29 mouse cellular contexts compared by ENCODE assay signal in genomic region chr4:150973264-150973663, GRCm38 (mm10). TPM values are rescaled to one million over a fixed set of nuclear protein-coding genes. Genes with fewer than 3 reads are reported as not detected.
DNase-seq lines count a peak whose midpoint lies in the region; ATAC-seq and TF ChIP-seq lines count a peak whose summit lies in the region.
"Had no signal": no experiment of that assay in that cellular context is flagged by ENCODE, and none has a peak within 500 bp of the region (broad histone marks: within the 10 kb centered on the region; RNA-seq: fewer than 3 reads in every experiment).

No protein-coding gene starts in this region.

- H3K9ac ChIP-seq in forebrain, postnatal 0 days, result no peak overlapping the region
- H3K9ac ChIP-seq: embryonic facial prominence, embryonic 12.5 days; heart, embryonic 12.5 days; hindbrain, embryonic 13.5 days; limb, embryonic 12.5 days; liver, embryonic 13.5 days; lung, embryonic 14.5 days; neural tube, embryonic 12.5 days had no signal

- DNase-seq in right cerebral cortex, adult 18-20 months, result peak; percentile 25
- no peak for DNase-seq in right cerebral cortex, adult 2 months (ENCODE audit: low spot score in 2 of 2)
- DNase-seq in Patski (ENCODE audit: low read depth, low spot score), result no peak
- DNase-seq in adrenal gland, postnatal 25 days, result peak; percentile 75
- no peak for DNase-seq in heart, adult 8-10 months (ENCODE audit: low spot score)
- no peak for DNase-seq in forebrain, postnatal 0 days
- DNase-seq: cerebellum, adult 9-11 months; heart, postnatal 14 days; kidney, adult 2 months; kidney, postnatal 10 days; liver, embryonic 13.5 days; lung, embryonic 14.5 days; lung, postnatal 4 days; thymus, adult 18-20 months; thymus, postnatal 4 days had no signal

- no peak overlapping the region for H3K4me3 ChIP-seq in forebrain, postnatal 0 days (ENCODE audit: low read depth, low read length)
- H3K4me3 ChIP-seq: embryonic facial prominence, embryonic 12.5 days; erythroblast, embryonic 14.5 days; heart, embryonic 12.5 days; hindbrain, embryonic 13.5 days; layer of hippocampus, adult 2 months; limb, embryonic 12.5 days; liver, embryonic 13.5 days; neural tube, embryonic 12.5 days had no signal

- H3K36me3 ChIP-seq in forebrain, postnatal 0 days (ENCODE audit: insufficient read depth), result no peaks in the 10 kb centered on the region
- H3K36me3 ChIP-seq: embryonic facial prominence, embryonic 12.5 days; heart, embryonic 12.5 days; hindbrain, embryonic 13.5 days; limb, embryonic 12.5 days; liver, embryonic 13.5 days; neural tube, embryonic 12.5 days had no signal

- no peaks in the 10 kb centered on the region for H3K27me3 ChIP-seq in Patski
- no peaks in the 10 kb centered on the region for H3K27me3 ChIP-seq in forebrain, postnatal 0 days (ENCODE audit: insufficient read depth, low read length)
- H3K27me3 ChIP-seq: embryonic facial prominence, embryonic 12.5 days; heart, embryonic 12.5 days; limb, embryonic 12.5 days; liver, embryonic 13.5 days; neural tube, embryonic 12.5 days had no signal

- 79% methylated on average over 8 of the region's 8 CpGs for WGBS in forebrain, postnatal 0 days

- POLR2A ChIA-PET in Patski (lab: Charles Lee), result no interaction called here

- CTCF ChIA-PET in Patski (lab: Charles Lee), result no interaction called here

- no peak overlapping the region for H3K4me2 ChIP-seq in forebrain, postnatal 0 days (ENCODE audit: low read depth)
- H3K4me2 ChIP-seq: embryonic facial prominence, embryonic 12.5 days; heart, embryonic 12.5 days; hindbrain, embryonic 13.5 days; limb, embryonic 12.5 days; liver, embryonic 13.5 days; lung, embryonic 14.5 days; midbrain, embryonic 11.5 days; neural tube, embryonic 12.5 days had no signal

- no peaks in the 10 kb centered on the region for H3K4me1 ChIP-seq in forebrain, postnatal 0 days (ENCODE audit: insufficient read depth)
- H3K4me1 ChIP-seq: embryonic facial prominence, embryonic 12.5 days; heart, embryonic 12.5 days; hindbrain, embryonic 13.5 days; limb, embryonic 12.5 days; liver, embryonic 13.5 days; neural tube, embryonic 12.5 days had no signal

- in situ Hi-C loops in Patski (cut with MboI; ENCODE audit: low pct_unique_long_range_greater_than_20kb), result no loop called here

- H3K9me3 ChIP-seq in forebrain, postnatal 0 days (ENCODE audit: low read length), result no peaks in the 10 kb centered on the region
- H3K9me3 ChIP-seq: embryonic facial prominence, embryonic 12.5 days; heart, embryonic 12.5 days; hindbrain, embryonic 13.5 days; limb, embryonic 12.5 days; liver, embryonic 13.5 days; neural tube, embryonic 12.5 days had no signal

- no peak overlapping the region for H3K27ac ChIP-seq in forebrain, postnatal 0 days (ENCODE audit: low read depth, low read length)
- H3K27ac ChIP-seq: embryonic facial prominence, embryonic 12.5 days; hindbrain, embryonic 13.5 days; layer of hippocampus, adult 2 months; limb, embryonic 12.5 days; liver, embryonic 13.5 days; neural tube, embryonic 12.5 days had no signal

- peak; percentile 74 for ATAC-seq in Patski
- no peak for ATAC-seq in granulocyte monocyte progenitor cell, adult 5-6 weeks (replicated peaks; ENCODE audit: poor library complexity, severe bottlenecking)
- ATAC-seq in forebrain, postnatal 0 days, result no peak
- ATAC-seq: forebrain, embryonic 14.5 days; inflammation-experienced regulatory T-cells, adult 6 months had no signal

- no peak for TF ChIP-seq CTCF in Patski (IDR thresholded peaks at IDR 0.05)
- TF ChIP-seq CTCF in forebrain, postnatal 0 days (IDR thresholded peaks at IDR 0.05; ENCODE audit: low read depth), result no peak

RNA-seq across cellular contexts. Expression of gene Uts2, which starts 23.6 kb away (rescaled TPM):
- polyA plus RNA-seq in Patski (2021), result not detected
- total RNA-seq in adrenal gland, postnatal 25 days (2021), result not detected in 2 replicates
- not detected in 2 replicates for total RNA-seq in granulocyte monocyte progenitor cell, adult 5-6 weeks (2014; fragmentation: Nextera tagmentation)
- not detected in 2 replicates for total RNA-seq in granulocyte monocyte progenitor cell, adult 5-6 weeks (2017)
- total RNA-seq in heart, adult 8-10 months (2022), result not detected
- total RNA-seq in forebrain, postnatal 0 days (2014; rRNA removed), result not detected in 2 replicates
- polyA plus RNA-seq in forebrain, postnatal 0 days (2015; fragmentation: Nextera tagmentation; extraction: Ambion mirVana), result not detected in 2 replicates
- total RNA-seq: heart, postnatal 14 days; layer of hippocampus, adult 2 months; left cerebral cortex, adult 18-20 months; monocyte, adult 5-6 weeks had no signal
- polyA plus RNA-seq: embryonic facial prominence, embryonic 12.5 days; erythroblast, embryonic 14.5 days; forebrain, embryonic 14.5 days; gonadal fat pad, adult 2 months; heart, embryonic 12.5 days; hindbrain, embryonic 13.5 days; inflammation-experienced regulatory T-cells, adult 6 months; kidney, adult 2 months; limb, embryonic 12.5 days; liver, embryonic 13.5 days; lung, embryonic 14.5 days; midbrain, embryonic 11.5 days had no signal

RNA-seq across cellular contexts. Expression of gene Tnfrsf9, which starts 58.9 kb away (rescaled TPM):
- 2.1 TPM for polyA plus RNA-seq in Patski (2021)
- total RNA-seq in adrenal gland, postnatal 25 days (2021), result 0.15 TPM in 1 of 2 replicates, not detected in the other
- not detected in 2 replicates for total RNA-seq in granulocyte monocyte progenitor cell, adult 5-6 weeks (2014; fragmentation: Nextera tagmentation)
- not detected in 2 replicates for total RNA-seq in granulocyte monocyte progenitor cell, adult 5-6 weeks (2017)
- under 1 TPM; 0.12 to 0.29 (median 0.22) TPM for total RNA-seq in heart, adult 8-10 months (2022)
- total RNA-seq in forebrain, postnatal 0 days (2014; rRNA removed), result 0.19 and 1.2 TPM in 2 replicates
- 0.11 and 0.36 TPM in 2 replicates for polyA plus RNA-seq in forebrain, postnatal 0 days (2015; fragmentation: Nextera tagmentation; extraction: Ambion mirVana)
- polyA plus RNA-seq: erythroblast, embryonic 14.5 days had no signal

RNA-seq across cellular contexts. Expression of gene Park7, which starts 59.0 kb away (rescaled TPM):
- 219 TPM for polyA plus RNA-seq in Patski (2021)
- total RNA-seq in adrenal gland, postnatal 25 days (2021), result 284 and 290 TPM in 2 replicates
- 284 and 328 TPM in 2 replicates for total RNA-seq in granulocyte monocyte progenitor cell, adult 5-6 weeks (2014; fragmentation: Nextera tagmentation)
- 431 and 435 TPM in 2 replicates for total RNA-seq in granulocyte monocyte progenitor cell, adult 5-6 weeks (2017)
- 100 to 1,000 TPM; 275 to 312 (median 290) TPM for total RNA-seq in heart, adult 8-10 months (2022)
- 197 and 258 TPM in 2 replicates for total RNA-seq in forebrain, postnatal 0 days (2014; rRNA removed)
- polyA plus RNA-seq in forebrain, postnatal 0 days (2015; fragmentation: Nextera tagmentation; extraction: Ambion mirVana), result 439 and 481 TPM in 2 replicates

Comparison
In these comparisons a context has a peak if more than half of its experiments do, and no peak if none do; other contexts are left out.
1. DNase-seq: peak in right cerebral cortex, adult 18-20 months (single experiment) and adrenal gland, postnatal 25 days (single experiment); none in right cerebral cortex, adult 2 months (0 of 2), Patski (single experiment), heart, adult 8-10 months (single experiment) and forebrain, postnatal 0 days (single experiment).